Mouse (Mus musculus) cerebellum, adult 11-12 months (tissue): ENCODE measurements at regions not wholly inside any gene's neighbourhood (a gene's known extent, or its start where the extent isn't known, plus 50 kb on each side); places are given as distances from the start of the nearest gene placed in this dataset.

Experiments used
- DNase-seq: peaks from one replicate; pipeline ENCODE4 v3.0.0; 2022

- peak; percentile 92 for DNase-seq
These were observed 61.8 kb upstream of the Nampt start for GRCm38 (mm10) chr12:32757441-32758119.

- no peak for DNase-seq
These were observed 61.2 kb upstream of the Nampt start for GRCm38 (mm10) chr12:32758150-32758549.

GRCm38 (mm10) chr12:32760627-32761026 lies 58.7 kb upstream of the Nampt start:
- no peak for DNase-seq

GRCm38 (mm10) chr12:32761055-32761454 lies 58.3 kb upstream of the Nampt start:
- no peak for DNase-seq

GRCm38 (mm10) chr12:32764271-32764670 lies 55.1 kb upstream of the Nampt start:
- DNase-seq, result no peak

- no peak for DNase-seq
These were observed 54.6 kb upstream of the Nampt start for GRCm38 (mm10) chr12:32764747-32765146.

- peak; percentile 53 for DNase-seq
These were observed 53.5 kb upstream of the Nampt start for GRCm38 (mm10) chr12:32765861-32766260.

GRCm38 (mm10) chr12:32766575-32766974 lies 52.8 kb upstream of the Nampt start:
- no peak for DNase-seq

- no peak for DNase-seq
These were observed 51.9 kb upstream of the Nampt start for GRCm38 (mm10) chr12:32767206-32768081.

- DNase-seq, result no peak
These were observed 51.1 kb upstream of the Nampt start for GRCm38 (mm10) chr12:32768082-32768743.

- DNase-seq, result no peak
These were observed 50.4 kb upstream of the Nampt start for GRCm38 (mm10) chr12:32768744-32769535.
